Mouse (Mus musculus) layer of hippocampus, postnatal 25 days (tissue): Measurements from ENCODE around the gene Marco. TPM values are rescaled to one million over a fixed set of nuclear protein-coding genes. Genes with fewer than 3 reads are reported as not detected.

Experiments
- DNase-seq, 2 experiments: peaks; one replicate each; pipeline ENCODE4 v3.0.0; 2022; ENCODE audit warnings: mixed read lengths in 2 of 2, low spot score in 1 of 2; ENCODE audit errors: extremely low spot score in 1 of 2
- total RNA-seq, 2 experiments: library from RNA; stranded (reverse); gene quantifications; 2 replicates each; pipeline ENCODE4 v1.2.3; 2021

Gene Marco
- total RNA-seq, 2 experiments from 2014 or later: not detected

- no peak for DNase-seq
These were observed 55.2 kb downstream of the Marco start for GRCm38 (mm10) chr1:120449662-120450061.

- no peak for DNase-seq
These were observed 61.6 kb downstream of the Marco start for GRCm38 (mm10) chr1:120443228-120443639.

DNA sequence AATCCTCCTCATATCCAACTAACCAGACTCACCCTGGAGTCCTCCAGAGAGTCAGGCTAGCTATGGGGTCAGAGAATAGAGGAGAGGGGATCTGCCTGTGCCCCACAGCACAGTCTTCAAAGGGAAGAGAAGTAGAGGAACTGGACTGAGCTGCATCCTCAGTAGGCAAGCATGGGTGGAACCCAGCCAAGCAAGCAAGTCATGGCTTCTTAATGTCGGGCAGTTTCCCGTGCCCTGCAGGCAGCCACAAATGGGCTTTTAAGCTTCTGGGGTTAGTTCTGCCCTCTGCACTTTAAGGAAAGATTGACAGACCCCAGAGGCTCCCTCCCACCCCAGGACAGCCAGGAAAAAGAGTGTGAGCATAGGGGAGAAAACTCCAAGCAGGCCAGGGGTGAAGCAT lies 63.2 kb downstream of the Marco start:
- no peak for DNase-seq

- no peak for DNase-seq
These were observed 69.2 kb downstream of the Marco start for GRCm38 (mm10) chr1:120435591-120435990.

DNA sequence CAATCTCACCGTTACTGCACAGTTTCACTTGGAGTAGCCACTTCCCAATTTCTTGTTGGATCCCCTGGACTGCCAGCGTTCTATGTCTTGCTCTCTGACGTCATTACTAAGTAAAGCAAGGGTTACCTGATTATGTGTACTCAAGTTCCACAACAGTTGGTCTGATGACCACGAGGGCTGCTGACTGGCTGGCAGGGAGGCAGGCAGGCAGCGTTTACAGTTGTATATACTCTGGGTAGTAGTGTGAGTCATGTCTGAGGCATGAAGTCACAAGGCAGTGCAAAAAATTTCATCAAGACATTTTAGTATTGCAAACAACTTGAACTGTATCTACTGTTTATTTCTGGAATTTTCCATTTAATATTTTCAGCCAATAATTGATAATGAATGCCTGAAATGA lies 74.7 kb downstream of the Marco start:
- DNase-seq: no peak

DNA sequence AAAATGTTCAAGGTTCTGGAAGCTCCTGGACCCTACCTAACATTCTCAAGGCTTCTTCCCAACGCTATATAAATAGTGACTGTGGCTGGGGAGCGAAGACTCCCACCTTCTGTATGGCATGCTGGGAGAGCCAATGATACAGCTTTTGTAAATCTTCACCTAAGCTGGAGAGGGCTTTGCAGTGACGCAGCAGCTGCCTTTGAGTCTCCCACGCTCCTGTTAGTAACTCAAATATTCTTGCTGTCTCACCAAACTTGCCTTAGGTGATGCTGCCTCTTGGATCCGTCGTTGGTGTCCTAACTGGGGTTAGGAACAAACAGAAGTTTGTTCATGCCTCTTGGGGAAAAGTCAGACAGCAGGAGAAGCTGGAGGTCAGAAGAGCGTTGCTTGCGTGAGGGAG lies 79.2 kb downstream of the Marco start:
- no peak for DNase-seq

Other genes with a start within 250 kb of the Marco start
- gene Steap3, start 232.3 kb downstream of the Marco start, total RNA-seq: 1 to 10 TPM; 6.9 to 7.0 TPM
- gene C1ql2, start 164.4 kb downstream of the Marco start, total RNA-seq: 10 to 100 TPM; 85.2 to 89.5 TPM
- gene En1, start 97.4 kb upstream of the Marco start, total RNA-seq: under 1 TPM in 1 of 2 experiments, not detected in 1; 0.14 TPM